Mouse (Mus musculus) cerebellum, postnatal 14 days (tissue): Measurements from ENCODE around the gene Nebl.
"Not testable (repeated sequence)": the region's sequence is repeated elsewhere in the genome, so short reads cannot be mapped to it uniquely, and the experiment has no call there.

Experiments
- DNase-seq, 2 experiments: peaks; one replicate each; pipeline ENCODE4 v3.0.0; 2021; ENCODE audit warnings: mixed read lengths in 2 of 2

The Nebl gene

GRCm38 (mm10) chr2:17391389-17391788 is 339.9 kb downstream of the Nebl start:
- no peak for DNase-seq

DNA sequence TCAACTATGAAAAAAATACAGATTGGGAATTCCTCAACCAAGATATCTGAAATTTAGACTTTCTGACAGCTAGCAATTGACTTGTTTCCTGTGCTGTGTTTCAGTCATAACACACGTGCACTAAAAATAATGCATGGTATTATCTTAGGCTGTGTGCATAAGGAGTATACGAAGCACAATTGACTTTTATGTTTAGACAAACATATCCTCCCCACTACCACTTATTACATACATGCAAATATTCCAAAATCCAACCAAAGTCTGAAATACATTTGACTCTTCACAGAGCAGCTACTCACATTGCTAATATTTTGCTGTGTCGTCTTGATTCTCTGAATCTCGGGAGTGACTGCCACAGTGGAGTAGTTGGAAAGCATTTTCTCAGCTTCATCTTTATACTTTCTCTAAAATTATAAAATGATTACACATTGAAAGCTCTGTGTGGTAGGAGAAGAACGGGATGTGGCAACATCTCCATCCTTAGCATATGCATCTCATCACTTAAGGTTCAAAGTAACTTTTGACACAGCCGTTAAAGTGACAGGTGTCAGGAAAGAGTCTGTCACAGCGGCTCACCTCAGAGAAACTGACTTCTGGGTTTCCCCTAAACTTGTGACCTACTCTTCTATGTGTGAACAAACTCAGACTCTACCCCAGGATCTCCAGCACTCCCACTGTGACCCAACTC is 340.6 kb downstream of the Nebl start:
- DNase-seq, result no peak

DNA sequence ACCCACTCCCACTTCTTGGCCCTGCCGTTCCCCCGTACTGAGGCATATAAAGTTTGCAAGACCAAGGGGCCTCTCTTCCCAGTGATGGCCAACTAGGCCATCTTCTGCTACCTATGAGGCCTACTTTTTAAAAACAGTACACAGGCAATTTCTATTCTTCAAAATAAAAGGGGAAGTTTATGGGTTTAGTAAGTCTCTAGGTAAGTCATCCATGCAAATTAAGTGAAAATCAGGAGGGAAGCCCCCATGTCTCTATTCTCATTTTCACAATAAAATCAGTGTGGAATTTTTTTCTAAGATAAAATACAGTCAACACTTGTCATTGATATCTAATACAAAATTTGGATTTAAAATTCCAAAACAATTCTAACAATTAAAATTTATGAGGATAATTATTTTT is 341.4 kb downstream of the Nebl start:
- DNase-seq, result no peak

GRCm38 (mm10) chr2:17389379-17389778 is 341.9 kb downstream of the Nebl start:
- no peak for DNase-seq

DNA sequence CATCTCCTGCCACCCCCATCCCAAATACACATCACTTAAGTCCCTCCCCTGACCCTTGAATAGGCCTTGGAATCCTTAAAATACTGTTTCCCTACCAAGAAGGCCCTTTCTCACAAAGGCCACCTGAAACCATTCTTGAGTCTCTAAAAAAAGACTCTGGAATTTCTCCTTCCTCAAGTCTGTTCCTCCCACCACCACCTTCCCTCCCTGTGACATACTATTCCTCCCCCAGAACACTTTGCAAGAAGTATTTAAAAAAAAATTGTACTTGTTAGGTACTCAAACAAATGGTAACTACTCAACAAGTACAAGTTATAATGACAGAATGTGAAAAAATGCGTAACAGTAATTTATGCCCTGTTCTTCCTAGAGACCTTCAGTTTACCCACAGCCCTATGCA is 349.0 kb downstream of the Nebl start:
- DNase-seq, result no peak

DNA sequence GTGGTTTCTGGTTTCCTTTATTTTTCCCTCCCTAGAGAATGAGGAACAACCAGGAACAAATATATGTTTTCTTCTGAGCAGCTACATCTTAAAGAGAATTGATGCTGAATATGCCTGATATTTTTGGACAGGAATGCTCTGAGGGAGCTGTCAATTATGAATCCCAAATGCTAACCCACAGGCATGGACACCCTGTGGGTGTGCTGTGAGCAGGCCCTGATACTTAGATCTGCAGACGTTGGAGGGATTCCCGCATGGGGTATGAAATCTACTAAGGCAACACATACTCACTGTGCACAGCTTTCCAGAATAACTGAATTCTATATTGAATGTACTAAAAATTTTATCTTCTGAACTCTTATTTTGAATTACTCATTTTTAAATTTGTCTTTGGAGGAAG is 355.3 kb downstream of the Nebl start:
- no peak for DNase-seq

GRCm38 (mm10) chr2:17365671-17366070 is 365.6 kb downstream of the Nebl start:
- no peak for DNase-seq

DNA sequence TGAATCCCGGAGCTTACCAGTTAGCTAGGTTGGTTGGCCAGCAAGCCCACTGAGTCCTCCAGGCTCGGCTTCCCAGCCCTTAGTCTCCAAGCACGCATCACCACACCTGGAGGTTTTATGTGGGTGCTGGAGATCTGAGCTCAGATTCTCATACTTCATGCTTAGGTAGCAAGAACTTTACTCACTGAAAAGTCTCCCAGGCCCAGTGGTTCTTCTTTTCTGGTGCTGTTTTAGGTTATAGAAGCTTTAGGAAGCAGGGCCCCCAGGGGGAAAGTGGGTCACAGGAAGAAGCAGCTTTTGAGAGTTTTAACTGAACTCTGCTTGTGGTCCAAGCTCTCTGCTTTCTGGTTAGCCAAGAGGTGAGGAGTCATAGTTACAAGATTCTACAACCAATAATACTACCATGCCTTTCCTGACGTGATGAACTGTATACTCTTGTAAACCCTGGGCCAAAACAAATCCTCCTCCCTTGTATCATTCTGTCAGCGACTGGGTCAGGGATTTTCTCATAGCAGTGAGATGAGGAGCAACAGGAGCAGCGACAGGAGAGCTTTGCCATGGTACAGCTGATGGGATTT is 366.2 kb downstream of the Nebl start:
- no peak for DNase-seq

DNA sequence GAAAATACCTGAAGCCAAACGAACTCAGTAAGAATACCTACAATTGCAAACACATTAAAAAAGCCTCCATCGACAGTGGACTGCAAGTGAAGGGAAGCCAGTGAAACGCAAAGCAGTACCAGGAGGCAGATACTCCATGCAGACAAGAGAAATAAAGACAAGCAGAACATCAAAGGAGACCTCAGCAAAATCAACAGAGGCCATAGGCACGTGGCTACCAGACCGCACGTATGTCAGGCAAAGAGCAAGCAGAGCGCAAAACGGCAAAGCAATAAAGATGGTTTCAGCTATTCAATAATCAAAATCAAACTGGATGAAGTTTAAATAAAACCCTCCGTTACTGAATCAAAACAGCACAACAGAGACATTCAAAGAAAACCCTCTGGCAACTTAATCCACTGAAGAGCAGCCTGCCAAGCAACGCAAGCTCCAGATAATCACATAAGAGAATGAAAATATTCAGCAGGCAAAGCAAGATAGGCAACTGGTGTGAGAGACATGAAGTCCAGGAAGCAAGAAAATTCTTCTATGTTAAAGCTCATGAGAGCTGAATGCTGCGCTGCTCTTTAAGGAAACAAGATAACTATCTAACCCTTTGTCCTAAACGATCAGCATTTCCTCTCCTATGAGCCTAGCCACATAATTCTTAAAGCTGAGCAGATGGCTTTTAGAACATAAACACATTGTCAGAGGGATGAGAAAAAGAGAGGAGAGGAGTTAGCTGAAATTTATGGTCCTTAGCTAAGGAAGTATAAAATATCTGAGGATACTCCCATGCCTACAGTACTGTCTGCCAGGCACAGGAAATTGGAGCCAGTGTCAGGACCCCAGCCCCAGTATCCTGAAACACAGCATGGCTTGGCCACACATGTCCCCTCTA is 367.7 kb downstream of the Nebl start:
- no peak for DNase-seq

- no peak for DNase-seq
Observed at GRCm38 (mm10) chr2:17362181-17362580, 369.1 kb downstream of the Nebl start.

GRCm38 (mm10) chr2:17344643-17345042 is 386.6 kb downstream of the Nebl start:
- DNase-seq, result no peak

- peak; percentile 84 to 89 for DNase-seq
Observed at GRCm38 (mm10) chr2:17335451-17335850, 395.8 kb downstream of the Nebl start.

DNA sequence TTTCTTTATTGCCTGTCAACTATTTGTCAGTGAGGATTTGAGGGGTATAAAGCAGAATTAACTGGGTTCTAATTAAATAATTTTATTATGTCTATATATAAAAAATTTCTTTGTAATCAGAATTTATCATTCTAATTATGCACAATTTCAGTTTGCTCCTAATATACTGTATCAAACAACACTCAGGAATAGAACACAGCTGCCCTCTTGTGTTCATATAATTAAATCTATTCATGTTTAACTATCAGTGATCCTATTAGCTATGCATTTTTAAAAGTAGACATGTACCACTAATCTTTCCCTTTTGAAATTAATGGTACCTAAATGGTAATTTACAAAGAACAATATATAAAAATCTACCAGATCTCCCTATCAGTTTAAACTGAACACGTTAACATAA is 404.7 kb downstream of the Nebl start:
- DNase-seq, result no peak

GRCm38 (mm10) chr2:17316850-17317249 is 414.4 kb downstream of the Nebl start:
- no peak for DNase-seq

DNA sequence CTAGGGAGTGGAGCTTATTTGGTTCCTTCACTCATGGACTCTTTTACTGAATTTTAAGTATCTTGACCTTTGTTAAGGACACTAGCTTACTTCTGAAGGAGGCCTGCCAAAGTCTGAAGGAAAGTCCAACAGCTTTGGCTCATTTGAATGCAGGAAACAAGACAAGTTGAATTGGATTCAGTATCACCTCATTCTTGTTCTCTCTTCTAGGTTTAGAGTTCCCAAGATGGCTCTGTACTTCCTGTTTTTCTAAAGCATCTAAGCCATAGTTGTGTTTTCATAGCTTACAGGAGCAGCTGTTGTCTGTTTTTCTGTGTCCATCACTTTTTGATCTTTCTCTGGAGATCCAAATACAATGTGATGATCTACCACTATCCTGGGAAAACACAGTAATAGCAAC is 429.9 kb downstream of the Nebl start:
- no peak for DNase-seq

GRCm38 (mm10) chr2:17297496-17297895 is 433.8 kb downstream of the Nebl start:
- DNase-seq, result no peak

- not testable (repeated sequence) for DNase-seq
Observed at GRCm38 (mm10) chr2:17295257-17295656, 436.0 kb downstream of the Nebl start.
